Mouse (Mus musculus) intestine, postnatal 0 days (tissue): ENCODE data around the gene Ccdc184. TPM values are rescaled to one million over a fixed set of nuclear protein-coding genes. Genes with fewer than 3 reads are reported as not detected.

Experiments used
- ATAC-seq: fragments of 200-750 bp; cut with Nextera tagmentation; 2 replicates; pipeline ENCODE4 v1.8.0; 2017; ENCODE audit warnings: mild to moderate bottlenecking, moderate TSS enrichment, moderate library complexity
- H3K27ac ChIP-seq: fragments of 300-500 bp; sonication (generic); 2 replicates; pipeline ENCODE4 v1.5.1; 2014; ENCODE audit warnings: mild to moderate bottlenecking, low read depth, low read length, moderate library complexity
- H3K27me3 ChIP-seq: fragments of 300-500 bp; sonication (generic); replicated peaks from 2 replicates; pipeline ENCODE4 v1.6.1; 2014; ENCODE audit warnings: low read length, mixed read lengths; ENCODE audit not compliant: control insufficient read depth, insufficient read depth
- H3K36me3 ChIP-seq: fragments of 300-500 bp; sonication (generic); 2 replicates; pipeline ENCODE4 v1.6.1; 2014; ENCODE audit warnings: mild to moderate bottlenecking, moderate library complexity; ENCODE audit not compliant: control insufficient read depth, insufficient read depth
- H3K4me1 ChIP-seq: fragments of 300-500 bp; sonication (generic); replicated peaks from 2 replicates; pipeline ENCODE4 v1.6.1; 2014; ENCODE audit warnings: antibody characterized with exemption, low read length, mixed read lengths; ENCODE audit not compliant: control insufficient read depth, insufficient read depth
- H3K4me2 ChIP-seq: fragments of 300-500 bp; sonication (generic); replicated peaks from 2 replicates; pipeline ENCODE4 v1.6.1; 2014; ENCODE audit warnings: low read depth, mild to moderate bottlenecking, moderate library complexity
- H3K4me3 ChIP-seq: fragments of 300-500 bp; sonication (generic); 2 replicates; pipeline ENCODE4 v1.5.1; 2014; ENCODE audit warnings: low read depth, low read length
- H3K9ac ChIP-seq: fragments of 300-500 bp; sonication (generic); 2 replicates; pipeline ENCODE4 v1.6.1; 2014; ENCODE audit warnings: mild to moderate bottlenecking, low read depth, low read length
- H3K9me3 ChIP-seq: fragments of 300-500 bp; sonication (generic); 2 replicates; pipeline ENCODE4 v1.6.1; 2016; ENCODE audit warnings: mixed run types; ENCODE audit not compliant: control insufficient read depth
- CTCF ChIP-seq: sonication (generic); IDR thresholded peaks from 2 replicates; pipeline ENCODE4 v1.5.1; 2016; ENCODE audit warnings: low read depth, mild to moderate bottlenecking, control low read depth, antibody characterized with exemption, moderate library complexity
- WGBS: fragments of 180-500 bp; shearing (Covaris S2); extraction: QIAGEN DNeasy Blood & Tissue Kit; methylation state at CpG from one replicate; pipeline ENCODE4 v1.1.7; 2014; 5-methylcytosine and 5-hydroxymethylcytosine counted together
- polyA plus RNA-seq: library from polyadenylated mRNA; unstranded; fragments of >200 nt; fragmentation: Nextera tagmentation; extraction: Ambion mirVana; gene quantifications from 2 replicates; pipeline ENCODE4 v1.2.1, GENCODE M21; 2015

Ccdc184 gene
- polyA plus RNA-seq, 1 experiment from 2014 or later = 0.87 TPM

DNA sequence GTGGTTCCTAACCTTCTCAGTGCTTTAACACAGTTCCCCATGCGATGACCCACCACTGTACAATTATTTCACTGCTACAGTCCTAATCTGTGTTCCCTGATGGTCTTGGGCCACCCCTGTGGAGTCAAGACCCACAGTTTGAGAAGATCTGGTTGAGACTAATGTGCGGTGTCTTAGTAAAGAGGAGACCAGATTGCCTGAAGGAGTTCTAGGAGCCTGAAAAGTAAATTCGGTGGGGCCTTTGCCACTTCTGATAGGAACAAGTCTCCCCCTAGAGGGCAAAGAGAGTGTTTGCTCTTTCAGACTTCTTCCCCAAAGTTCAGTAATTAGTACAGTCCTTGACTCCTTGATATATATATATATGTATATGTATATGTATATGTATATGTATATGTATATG is 13.3 kb upstream of the Ccdc184 start:
- 33% methylated on average over 3 of the region's 3 CpGs for WGBS

GRCm38 (mm10) chr15:98154146-98154545 is 12.8 kb upstream of the Ccdc184 start:
- ATAC-seq = no peak

More for the DNA sequence above, 13.3 kb upstream of the Ccdc184 start:
- Histone ChIP-seq H3K36me3 (no peaks in the 10 kb centered on the region), H3K4me3 (no peak overlapping the region), H3K9me3 (no peaks in the 10 kb centered on the region), H3K4me1 (no peaks in the 10 kb centered on the region), H3K27me3 (no peaks in the 10 kb centered on the region), H3K27ac (no peak overlapping the region), H3K9ac (no peak overlapping the region), H3K4me2 (no peak overlapping the region)
- peak; percentile 78 for TF ChIP-seq CTCF
- ATAC-seq = no peak

GRCm38 (mm10) chr15:98154631-98155030 is 12.3 kb upstream of the Ccdc184 start:
- no peaks in the 10 kb centered on the region for H3K36me3 ChIP-seq
- no peak overlapping the region for H3K4me3 ChIP-seq
- H3K9ac ChIP-seq = no peak overlapping the region
- no peak for ATAC-seq
- TF ChIP-seq CTCF = no peak
- H3K9me3 ChIP-seq = no peaks in the 10 kb centered on the region
- H3K4me2 ChIP-seq = no peak overlapping the region
- H3K4me1 ChIP-seq = no peaks in the 10 kb centered on the region
- no peaks in the 10 kb centered on the region for H3K27me3 ChIP-seq
- H3K27ac ChIP-seq = no peak overlapping the region
- 80% methylated on average over 3 of the region's 3 CpGs for WGBS

More at GRCm38 (mm10) chr15:98154146-98154545, 12.8 kb upstream of the Ccdc184 start:
- no peaks in the 10 kb centered on the region for H3K27me3 ChIP-seq
- TF ChIP-seq CTCF = no peak
- H3K36me3 ChIP-seq = no peaks in the 10 kb centered on the region
- H3K4me1 ChIP-seq = no peaks in the 10 kb centered on the region
- WGBS = 50% methylated on average over 4 of the region's 4 CpGs
- H3K4me2 ChIP-seq = no peak overlapping the region
- no peak overlapping the region for H3K9ac ChIP-seq
- H3K9me3 ChIP-seq = no peaks in the 10 kb centered on the region
- H3K4me3 ChIP-seq = no peak overlapping the region
- no peak overlapping the region for H3K27ac ChIP-seq

- Histone ChIP-seq H3K27ac (no peak overlapping the region), H3K9me3 (no peaks in the 10 kb centered on the region), H3K9ac (no peak overlapping the region), H3K4me2 (no peak overlapping the region), H3K4me3 (no peak overlapping the region), H3K4me1 (no peaks in the 10 kb centered on the region), H3K36me3 (no peaks in the 10 kb centered on the region), H3K27me3 (no peaks in the 10 kb centered on the region)
- 94% methylated on average over 5 of the region's 5 CpGs for WGBS
- TF ChIP-seq CTCF = no peak
- no peak for ATAC-seq
These were observed 11.7 kb upstream of the Ccdc184 start for GRCm38 (mm10) chr15:98155272-98155671.

DNA sequence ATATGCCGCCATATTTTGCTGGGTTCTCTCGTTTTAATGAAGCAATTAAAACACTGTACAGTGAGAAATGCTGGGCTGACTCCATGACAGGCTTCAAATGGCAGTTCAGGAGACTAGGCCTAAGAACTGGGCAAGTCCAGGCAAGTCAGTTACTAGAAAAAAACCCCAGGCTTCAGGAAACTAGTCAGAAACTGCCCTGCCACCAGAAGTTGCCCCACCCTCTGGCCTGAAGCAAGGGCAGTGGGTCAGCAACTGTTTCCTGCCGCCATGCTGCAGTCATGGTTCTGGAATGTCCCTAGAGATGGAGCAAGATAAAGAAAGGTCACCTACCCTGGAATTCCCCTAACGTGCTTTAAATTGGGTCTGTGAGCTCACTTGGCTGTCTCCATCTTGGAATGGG is 11.0 kb upstream of the Ccdc184 start:
- H3K4me2 ChIP-seq = no peak overlapping the region
- H3K9me3 ChIP-seq = no peaks in the 10 kb centered on the region
- no peak for ATAC-seq
- WGBS = 63% methylated on average over 4 of the region's 4 CpGs
- no peak overlapping the region for H3K27ac ChIP-seq
- no peaks in the 10 kb centered on the region for H3K4me1 ChIP-seq
- no peak for TF ChIP-seq CTCF
- no peak overlapping the region for H3K9ac ChIP-seq
- H3K4me3 ChIP-seq = no peak overlapping the region
- no peaks in the 10 kb centered on the region for H3K36me3 ChIP-seq
- H3K27me3 ChIP-seq = no peaks in the 10 kb centered on the region

DNA sequence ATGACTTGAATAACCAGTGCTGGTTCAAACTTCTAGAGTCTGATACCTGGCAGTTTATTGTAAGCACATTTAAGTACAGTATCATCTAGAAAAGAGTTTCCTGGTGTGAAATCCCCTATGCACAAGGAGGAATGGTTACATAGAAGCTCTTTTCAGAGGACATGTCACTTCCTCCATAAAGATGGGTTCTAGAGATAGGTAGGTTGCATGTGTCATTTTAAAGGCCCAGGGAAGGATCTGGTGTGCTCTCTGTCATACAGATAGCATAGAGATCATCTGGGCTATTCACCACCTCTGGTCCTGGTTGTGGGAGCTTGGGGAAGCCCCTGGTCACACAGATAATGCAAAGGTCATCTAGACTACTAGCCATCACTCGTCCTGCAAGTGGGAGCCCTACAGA is 9.7 kb upstream of the Ccdc184 start:
- H3K4me1 ChIP-seq = no peaks in the 10 kb centered on the region
- H3K36me3 ChIP-seq = no peaks in the 10 kb centered on the region
- ATAC-seq = no peak
- TF ChIP-seq CTCF = no peak
- H3K9me3 ChIP-seq = no peaks in the 10 kb centered on the region
- 55% methylated on average over 1 of the region's 1 CpGs for WGBS
- H3K4me2 ChIP-seq = no peak overlapping the region
- H3K9ac ChIP-seq = no peak overlapping the region
- no peak overlapping the region for H3K27ac ChIP-seq
- H3K4me3 ChIP-seq = no peak overlapping the region
- H3K27me3 ChIP-seq = no peaks in the 10 kb centered on the region
